Mouse (Mus musculus) stomach, postnatal 0 days (tissue): ENCODE measurements around the gene Nploc4.

ENCODE experiments used
- CTCF ChIP-seq: IDR thresholded peaks from 2 replicates; pipeline ENCODE4 v1.5.1; 2016; ENCODE audit warnings: antibody characterized with exemption, low read depth, mild to moderate bottlenecking, moderate library complexity
- EP300 ChIP-seq: optimal IDR thresholded peaks from 2 replicates; pipeline ENCODE3; 2016; ENCODE audit warnings: antibody characterized with exemption

GRCm38 (mm10) chr11:120375324-120375723 is 62.2 kb downstream of the Nploc4 start:
- no peak for TF ChIP-seq EP300
- TF ChIP-seq CTCF = no peak
